Mouse (Mus musculus): ENCODE results near the gene Serpinf2. TPM values are rescaled to one million over a fixed set of nuclear protein-coding genes. Genes with fewer than 3 reads are reported as not detected.

Serpinf2 gene
- polyA plus RNA-seq, 1 experiment from 2014 or later: not detected

DNA sequence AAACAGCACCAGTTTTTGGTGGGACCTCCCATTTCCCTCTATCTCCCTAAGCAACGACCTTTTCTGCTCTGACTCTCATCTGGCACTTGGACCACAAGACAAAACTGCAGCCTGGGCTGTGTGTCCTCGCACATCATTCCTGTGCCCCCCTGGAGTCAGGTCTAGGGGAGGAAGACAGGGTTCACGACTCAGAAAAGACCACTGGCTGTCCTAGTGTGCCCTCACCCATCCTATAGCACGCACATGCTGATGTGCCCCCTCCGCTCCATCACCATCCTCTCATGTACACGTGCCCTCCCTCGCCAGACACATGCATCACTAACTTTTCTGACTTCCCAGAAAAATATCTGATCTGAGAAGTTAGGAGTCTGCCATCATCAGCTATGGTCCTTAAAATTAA, 19.4 kb downstream of the Serpinf2 start:
- H3K4me1 ChIP-seq: peaks cover 25% of the 10 kb centered on the region
- no peak overlapping the region for H3K4me3 ChIP-seq
- H3K9me3 ChIP-seq (replicated peaks): no peaks in the 10 kb centered on the region
- H3K36me3 ChIP-seq: no peaks in the 10 kb centered on the region
- H3K27ac ChIP-seq (replicated peaks): no peak overlapping the region
- no peaks in the 10 kb centered on the region for H3K27me3 ChIP-seq (ENCODE audit: low read depth, poor library complexity, severe bottlenecking)
- 81% methylated on average over 7 of the region's 7 CpGs for WGBS
- DNase-seq (ENCODE audit: low spot score): no peak

GRCm38 (mm10) chr11:75415994-75416393, 23.4 kb downstream of the Serpinf2 start:
- H3K4me1 ChIP-seq: peaks cover 12% of the 10 kb centered on the region
- 91% methylated on average over 13 of the region's 13 CpGs for WGBS
- no peaks in the 10 kb centered on the region for H3K27me3 ChIP-seq (ENCODE audit: low read depth, poor library complexity, severe bottlenecking)
- H3K36me3 ChIP-seq: no peaks in the 10 kb centered on the region
- 0 out of 2 replicates have a peak overlapping the region, but pooled peaks have one; percentile 13 for H3K27ac ChIP-seq (replicated peaks)
- no peak overlapping the region for H3K4me3 ChIP-seq
- DNase-seq (ENCODE audit: low spot score): no peak
- H3K9me3 ChIP-seq (replicated peaks): no peaks in the 10 kb centered on the region

- H3K4me3 ChIP-seq: no peak overlapping the region
- H3K36me3 ChIP-seq: no peaks in the 10 kb centered on the region
- peaks cover 4% of the 10 kb centered on the region; the same call in 1 of the 2 replicates for H3K4me1 ChIP-seq
- DNase-seq (ENCODE audit: low spot score): no peak
- 0 out of 2 replicates have a peak overlapping the region, but pooled peaks have one; percentile 19 for H3K27ac ChIP-seq (replicated peaks)
- no peaks in the 10 kb centered on the region for H3K9me3 ChIP-seq (replicated peaks)
- H3K27me3 ChIP-seq (ENCODE audit: low read depth, poor library complexity, severe bottlenecking): no peaks in the 10 kb centered on the region
- 71% methylated on average over 7 of the region's 7 CpGs for WGBS
Observed at GRCm38 (mm10) chr11:75415096-75415495, 24.3 kb downstream of the Serpinf2 start.

DNA sequence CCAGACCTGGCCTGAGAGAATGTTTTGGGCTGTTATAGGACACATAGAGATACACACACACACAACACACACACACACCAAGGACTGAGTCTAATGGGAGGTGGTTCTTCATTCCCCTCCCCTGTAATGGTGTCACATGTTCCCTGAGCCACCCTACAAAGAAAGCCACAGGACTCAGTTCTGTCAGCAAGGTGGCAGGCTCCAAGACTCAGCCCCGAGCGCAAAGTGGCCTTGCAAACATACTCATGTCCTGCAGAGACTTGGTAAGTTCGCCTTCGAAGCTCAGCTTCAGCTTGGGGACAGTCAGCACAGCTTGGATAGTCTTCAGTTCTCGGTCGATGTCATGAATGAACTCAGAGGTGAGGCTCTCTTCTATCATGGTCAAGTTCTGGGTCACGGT, 28.8 kb downstream of the Serpinf2 start:
- 93% methylated on average over 7 of the region's 7 CpGs for WGBS
- 0 out of 2 replicates have a peak, but pooled peaks cover 4% of the 10 kb centered on the region for H3K36me3 ChIP-seq
- H3K4me1 ChIP-seq: peaks cover 4% of the 10 kb centered on the region; the same call in 1 of the 2 replicates
- no peak overlapping the region for H3K4me3 ChIP-seq
- no peak overlapping the region for H3K27ac ChIP-seq (replicated peaks)
- DNase-seq (ENCODE audit: low spot score): no peak
- H3K27me3 ChIP-seq (ENCODE audit: low read depth, poor library complexity, severe bottlenecking): no peaks in the 10 kb centered on the region
- no peaks in the 10 kb centered on the region for H3K9me3 ChIP-seq (replicated peaks)

DNA sequence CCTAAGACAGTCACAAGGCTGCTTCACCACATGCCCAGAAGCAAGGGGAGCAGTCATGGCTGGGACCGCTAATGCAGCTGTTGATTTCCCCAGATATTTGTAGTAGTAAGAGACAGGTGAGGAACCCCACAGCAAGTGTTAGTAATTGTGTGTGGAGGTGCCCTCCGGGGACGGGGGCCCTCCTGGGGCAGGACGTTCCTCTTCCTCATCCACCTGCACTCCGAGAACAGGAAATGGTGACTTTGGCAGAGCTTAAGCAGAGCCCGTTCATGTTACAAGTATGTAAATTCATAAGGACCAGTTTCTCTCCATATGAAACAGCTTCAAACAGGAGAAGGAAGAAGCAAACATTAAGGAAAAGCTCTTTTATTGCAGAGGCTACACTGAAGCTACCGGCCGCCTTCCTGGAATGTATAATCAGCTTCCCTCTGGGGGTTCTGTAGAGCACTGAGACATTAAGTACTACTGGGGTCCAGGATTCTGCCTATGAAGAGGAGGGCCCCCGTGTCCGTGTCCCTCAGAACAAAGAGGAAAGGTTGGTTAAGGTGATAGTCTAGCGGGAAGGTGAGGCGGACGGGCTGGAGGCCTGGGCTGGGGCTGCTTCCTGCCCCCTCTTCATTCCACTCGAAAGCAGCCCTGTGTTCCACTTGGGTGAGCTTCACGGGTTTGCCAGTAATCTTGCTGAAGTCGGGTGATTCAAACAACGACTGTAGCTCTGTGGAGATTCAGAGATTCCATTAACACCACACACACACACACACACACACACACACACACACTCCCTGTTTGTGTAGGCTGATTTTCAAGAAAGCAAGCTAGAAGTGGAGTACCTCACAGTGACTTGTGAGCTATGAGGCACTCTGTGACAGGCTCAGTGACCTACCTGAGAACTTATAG, 29.5 kb downstream of the Serpinf2 start:
- 83% methylated on average over 17 of the region's 17 CpGs for WGBS
- Histone ChIP-seq H3K4me1 (peaks cover 4% of the 10 kb centered on the region; the same call in 1 of the 2 replicates), H3K4me3 (no peak overlapping the region), H3K36me3 (0 out of 2 replicates have a peak, but pooled peaks cover 4% of the 10 kb centered on the region), H3K27ac (replicated peaks) (no peak overlapping the region), H3K27me3 (ENCODE audit: low read depth, poor library complexity, severe bottlenecking) (no peaks in the 10 kb centered on the region), H3K9me3 (replicated peaks) (no peaks in the 10 kb centered on the region)
- DNase-seq (ENCODE audit: low spot score): no peak

DNA sequence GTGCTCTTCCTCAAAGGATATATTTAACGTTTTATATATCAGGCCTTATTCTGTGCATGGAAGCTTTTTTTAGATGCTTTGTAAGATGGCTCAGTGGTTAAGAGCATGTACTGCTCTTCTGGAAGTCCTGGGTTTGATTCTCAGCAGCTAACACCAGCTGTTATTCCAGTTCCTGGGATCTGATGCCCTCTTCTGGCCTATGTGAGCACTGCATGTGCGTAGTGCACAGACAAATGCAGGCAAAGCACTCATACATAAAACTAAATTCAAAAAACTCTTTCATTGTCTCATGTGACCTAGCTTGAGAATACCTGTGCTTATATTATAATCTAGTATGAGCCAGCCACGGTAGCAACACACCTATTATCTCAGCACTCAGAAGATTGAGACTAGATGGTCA, 32.5 kb downstream of the Serpinf2 start:
- WGBS: 35% methylated on average over 3 of the region's 3 CpGs
- no peak overlapping the region for H3K4me3 ChIP-seq
- peak; percentile 48 for DNase-seq (ENCODE audit: low spot score)
- no peaks in the 10 kb centered on the region for H3K9me3 ChIP-seq (replicated peaks)
- peaks cover 7% of the 10 kb centered on the region for H3K4me1 ChIP-seq
- H3K27me3 ChIP-seq (ENCODE audit: low read depth, poor library complexity, severe bottlenecking): no peaks in the 10 kb centered on the region
- no peak overlapping the region for H3K27ac ChIP-seq (replicated peaks)
- H3K36me3 ChIP-seq: 0 out of 2 replicates have a peak, but pooled peaks cover 4% of the 10 kb centered on the region

DNA sequence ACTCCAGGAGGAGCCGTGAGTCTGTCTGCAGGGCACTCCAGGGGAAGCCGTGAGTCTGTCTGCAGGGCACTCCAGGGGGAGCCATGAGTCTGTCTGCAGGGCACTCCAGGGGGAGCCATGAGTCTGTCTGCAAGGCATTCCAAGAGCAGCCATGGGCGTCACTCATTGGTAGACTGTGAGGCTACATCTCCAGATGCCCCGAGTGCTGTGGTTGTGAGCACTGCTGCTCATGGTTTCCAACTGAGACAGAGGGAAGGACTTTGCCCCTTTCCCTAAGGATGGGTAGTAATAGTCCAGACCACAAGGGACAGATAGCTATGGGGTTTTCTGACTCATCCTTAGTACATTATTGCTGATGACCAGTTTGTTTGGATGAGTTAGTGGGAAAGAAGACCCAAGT, 33.3 kb downstream of the Serpinf2 start:
- no peaks in the 10 kb centered on the region for H3K27me3 ChIP-seq (ENCODE audit: low read depth, poor library complexity, severe bottlenecking)
- 0 out of 2 replicates have a peak, but pooled peaks cover 4% of the 10 kb centered on the region for H3K36me3 ChIP-seq
- no peak overlapping the region for H3K27ac ChIP-seq (replicated peaks)

GRCm38 (mm10) chr11:75404801-75405200, 34.6 kb downstream of the Serpinf2 start:
- Histone ChIP-seq H3K9me3 (replicated peaks) (no peaks in the 10 kb centered on the region), H3K4me1 (peaks cover 3% of the 10 kb centered on the region; the same call in 1 of the 2 replicates), H3K27ac (replicated peaks) (no peak overlapping the region), H3K4me3 (no peak overlapping the region), H3K27me3 (ENCODE audit: low read depth, poor library complexity, severe bottlenecking) (no peaks in the 10 kb centered on the region), H3K36me3 (0 out of 2 replicates have a peak, but pooled peaks cover 5% of the 10 kb centered on the region)
- WGBS: 89% methylated on average over 6 of the region's 6 CpGs
- no peak for DNase-seq (ENCODE audit: low spot score)

More for the DNA sequence above, 33.3 kb downstream of the Serpinf2 start:
- Histone ChIP-seq H3K4me1 (peaks cover 4% of the 10 kb centered on the region), H3K4me3 (no peak overlapping the region), H3K9me3 (replicated peaks) (no peaks in the 10 kb centered on the region)
- 61% methylated on average over 4 of the region's 4 CpGs for WGBS
- no peak for DNase-seq (ENCODE audit: low spot score)

DNA sequence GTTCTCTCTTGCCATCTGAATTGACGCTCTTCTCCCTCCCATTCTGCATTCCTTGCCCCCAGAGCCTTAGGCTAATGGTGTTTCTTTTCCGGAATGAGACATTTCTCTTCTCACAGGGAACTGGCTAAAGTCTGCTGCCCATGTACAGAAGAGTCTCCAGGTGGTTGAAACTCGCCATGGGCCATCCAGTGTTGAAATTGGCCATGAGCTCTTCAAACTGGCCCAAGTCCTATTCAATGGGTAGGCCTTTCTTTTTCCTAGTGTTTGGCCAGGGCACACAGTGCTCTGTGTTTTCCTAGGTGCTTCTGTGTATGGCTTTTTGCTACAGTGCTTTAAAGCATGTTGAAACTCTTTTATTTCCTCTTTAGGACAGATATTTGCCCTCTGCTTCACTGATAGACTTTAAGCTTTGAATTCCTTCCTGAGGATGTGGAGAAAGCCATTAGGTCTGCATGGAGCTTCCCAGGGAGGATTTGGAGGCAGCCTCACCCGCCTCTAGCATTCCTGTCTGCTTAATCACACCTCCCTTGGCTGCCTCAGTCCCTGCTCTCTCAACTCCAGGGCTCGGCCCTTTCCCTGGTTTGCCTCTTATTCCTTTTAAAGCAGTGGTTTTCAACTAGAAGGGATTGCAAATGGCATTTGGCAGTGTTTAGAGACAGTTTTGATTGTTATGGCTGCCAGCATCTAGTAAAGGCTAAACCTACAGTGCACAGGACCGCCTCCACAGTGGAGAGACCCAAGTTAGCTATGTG, 35.9 kb downstream of the Serpinf2 start:
- H3K27me3 ChIP-seq (ENCODE audit: low read depth, poor library complexity, severe bottlenecking): no peaks in the 10 kb centered on the region
- H3K9me3 ChIP-seq (replicated peaks): no peaks in the 10 kb centered on the region
- DNase-seq (ENCODE audit: low spot score): no peak
- WGBS: 77% methylated on average over 6 of the region's 6 CpGs
- 0 out of 2 replicates have a peak overlapping the region, but pooled peaks have one; percentile 13 for H3K27ac ChIP-seq (replicated peaks)
- peaks cover 3% of the 10 kb centered on the region; the same call in 1 of the 2 replicates for H3K4me1 ChIP-seq
- H3K4me3 ChIP-seq: no peak overlapping the region
- H3K36me3 ChIP-seq: 0 out of 2 replicates have a peak, but pooled peaks cover 9% of the 10 kb centered on the region

DNA sequence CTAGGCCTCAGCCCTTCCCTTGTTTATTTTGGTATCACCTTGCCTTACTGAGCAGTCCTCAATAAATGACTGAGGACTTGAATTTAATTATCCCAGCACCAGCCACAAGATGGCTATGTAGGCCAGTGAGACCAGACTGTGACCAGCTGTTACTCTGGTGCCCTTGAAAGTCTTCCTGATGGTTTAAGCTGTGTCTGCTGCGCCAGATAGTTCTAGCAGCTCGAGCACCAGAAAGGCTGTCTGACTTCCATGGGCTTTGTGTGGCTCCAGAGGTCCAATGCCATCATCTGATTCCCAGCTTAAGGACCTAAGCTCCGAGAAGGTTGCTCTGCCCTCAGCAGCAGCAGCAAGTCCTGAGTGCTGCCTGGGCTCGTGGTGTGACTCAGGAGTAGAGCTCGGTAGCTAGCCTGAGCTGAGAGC, 37.1 kb downstream of the Serpinf2 start:
- peak; percentile 38 for DNase-seq (ENCODE audit: low spot score)
- WGBS: 76% methylated on average over 5 of the region's 5 CpGs
- 0 out of 2 replicates have a peak, but pooled peaks cover 9% of the 10 kb centered on the region for H3K36me3 ChIP-seq
- H3K27me3 ChIP-seq (ENCODE audit: low read depth, poor library complexity, severe bottlenecking): no peaks in the 10 kb centered on the region
- H3K4me1 ChIP-seq: peaks cover 3% of the 10 kb centered on the region; the same call in 1 of the 2 replicates
- no peaks in the 10 kb centered on the region for H3K9me3 ChIP-seq (replicated peaks)
- H3K27ac ChIP-seq (replicated peaks): no peak overlapping the region; the same call in 1 of the 2 replicates
- no peak overlapping the region for H3K4me3 ChIP-seq

- DNase-seq (ENCODE audit: low spot score): no peak
- WGBS: 70% methylated on average over 9 of the region's 9 CpGs
- Histone ChIP-seq H3K4me3 (no peak overlapping the region), H3K27ac (replicated peaks) (no peak overlapping the region), H3K36me3 (0 out of 2 replicates have a peak, but pooled peaks cover 5% of the 10 kb centered on the region), H3K4me1 (peaks cover 3% of the 10 kb centered on the region; the same call in 1 of the 2 replicates), H3K27me3 (ENCODE audit: low read depth, poor library complexity, severe bottlenecking) (no peaks in the 10 kb centered on the region), H3K9me3 (replicated peaks) (no peaks in the 10 kb centered on the region)
Observed at GRCm38 (mm10) chr11:75400099-75400498, 39.3 kb downstream of the Serpinf2 start.

- H3K4me1 ChIP-seq: peaks cover 3% of the 10 kb centered on the region; the same call in 1 of the 2 replicates
- no peak overlapping the region for H3K27ac ChIP-seq (replicated peaks)
- H3K27me3 ChIP-seq (ENCODE audit: low read depth, poor library complexity, severe bottlenecking): no peaks in the 10 kb centered on the region
- H3K9me3 ChIP-seq (replicated peaks): no peaks in the 10 kb centered on the region
- WGBS: 90% methylated on average over 11 of the region's 11 CpGs
- peaks cover 10% of the 10 kb centered on the region; the same call in 1 of the 2 replicates for H3K36me3 ChIP-seq
- no peak overlapping the region for H3K4me3 ChIP-seq
- no peak for DNase-seq (ENCODE audit: low spot score)
Observed at GRCm38 (mm10) chr11:75399411-75399841, 40.0 kb downstream of the Serpinf2 start.

All from midbrain, embryonic 10.5 days (tissue).